Mouse (Mus musculus): ENCODE measurements around the gene Olfr301.

DNA sequence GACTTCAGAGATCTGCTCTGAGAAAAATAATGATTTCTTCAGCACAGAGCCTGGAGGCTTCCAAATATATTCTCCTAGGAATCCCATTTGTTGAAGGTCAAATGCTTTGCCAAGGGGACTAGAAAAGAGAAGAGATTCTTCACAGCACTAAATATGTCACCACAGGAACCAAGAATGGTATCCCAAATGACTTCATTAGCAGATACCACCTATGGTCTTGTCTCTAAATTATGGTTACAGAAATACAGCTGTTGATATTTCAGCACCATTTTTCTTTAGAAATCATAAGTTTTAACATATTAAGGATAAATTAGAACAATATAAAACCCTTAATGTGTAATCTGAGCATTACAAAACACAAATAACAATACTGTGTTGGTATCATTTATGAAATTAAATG lies 6.0 kb upstream of the Olfr301 start, which contains the start of gene Olfr303:
- TF ChIP-seq POLR2A (IDR thresholded peaks at IDR 0.05; ENCODE audit: insufficient read length, low read depth) = no peak
- no peak for TF ChIP-seq MYOG (IDR thresholded peaks at IDR 0.05; ENCODE audit: control insufficient read depth in 1 of 3, insufficient read depth in 1 of 3, insufficient read length in 2 of 3, low read depth in 2 of 3)
- no peak for TF ChIP-seq POLR2AphosphoS2 (IDR thresholded peaks at IDR 0.05; ENCODE audit: insufficient read length, low read depth)
- TF ChIP-seq USF1 (IDR thresholded peaks at IDR 0.05; ENCODE audit: low read depth) = no peak
- TF ChIP-seq MAX (IDR thresholded peaks at IDR 0.05; ENCODE audit: low read depth) = no peak
- no peak for TF ChIP-seq CEBPB (IDR thresholded peaks at IDR 0.05; ENCODE audit: insufficient read depth, poor library complexity, severe bottlenecking)
- no peak for TF ChIP-seq TCF12 (IDR thresholded peaks at IDR 0.05; ENCODE audit: insufficient read depth, poor library complexity, severe bottlenecking)
- no peak for TF ChIP-seq SRF (IDR thresholded peaks at IDR 0.05; ENCODE audit: control insufficient read depth, insufficient read length, low read depth)

All from myocyte (in vitro differentiated cells).